8 mouse cellular contexts compared by ENCODE assay signal in genomic region chr13:117023346-117024050, GRCm38 (mm10). TPM values are rescaled to one million over a fixed set of nuclear protein-coding genes. Genes with fewer than 3 reads are reported as not detected.
DNase-seq lines count a peak whose midpoint lies in the region; ATAC-seq lines count a peak whose summit lies in the region.

No protein-coding gene starts in this region.

- 12% methylated on average over 12 of the region's 12 CpGs for WGBS in lung, embryonic 16.5 days
- WGBS in embryonic facial prominence, embryonic 13.5 days: 5% methylated on average over 12 of the region's 12 CpGs
- WGBS in intestine, embryonic 14.5 days: 17% methylated on average over 12 of the region's 12 CpGs
- 7% methylated on average over 12 of the region's 12 CpGs for WGBS in neural tube, embryonic 12.5 days

- no peak for ATAC-seq in lung, embryonic 16.5 days (ENCODE audit: low read depth)
- no peak for ATAC-seq in embryonic facial prominence, embryonic 13.5 days (ENCODE audit: insufficient number of reproducible peaks, insufficient read depth, low FRiP score, low TSS enrichment, low read depth)
- ATAC-seq in intestine, embryonic 14.5 days (replicated peaks; ENCODE audit: low FRiP score, low TSS enrichment, low read depth): no peak
- no peak for ATAC-seq in neural tube, embryonic 12.5 days (ENCODE audit: low FRiP score, low read depth)

- no peaks in the 10 kb centered on the region for H3K36me3 ChIP-seq in lung, embryonic 16.5 days (ENCODE audit: control insufficient read depth, insufficient read depth, low read length)
- no peaks in the 10 kb centered on the region for H3K36me3 ChIP-seq in embryonic facial prominence, embryonic 13.5 days
- H3K36me3 ChIP-seq in intestine, embryonic 14.5 days (ENCODE audit: control insufficient read depth, insufficient read depth, low read length): no peaks in the 10 kb centered on the region
- H3K36me3 ChIP-seq in neural tube, embryonic 12.5 days: no peaks in the 10 kb centered on the region

- H3K27me3 ChIP-seq in lung, embryonic 16.5 days (ENCODE audit: control insufficient read depth, insufficient read depth, low read depth, low read length): no peaks in the 10 kb centered on the region
- no peaks in the 10 kb centered on the region for H3K27me3 ChIP-seq in embryonic facial prominence, embryonic 13.5 days
- H3K27me3 ChIP-seq in intestine, embryonic 14.5 days (replicated peaks; ENCODE audit: control insufficient read depth, insufficient read depth, low read length): 0 out of 2 replicates have a peak, but pooled peaks cover 3% of the 10 kb centered on the region
- no peaks in the 10 kb centered on the region for H3K27me3 ChIP-seq in neural tube, embryonic 12.5 days (replicated peaks)

- H3K27ac ChIP-seq in lung, embryonic 16.5 days (ENCODE audit: low read length): peak overlapping the region; percentile 83; the same call in 1 of the 2 replicates
- H3K27ac ChIP-seq in embryonic facial prominence, embryonic 13.5 days: peak overlapping the region; percentile 94; the same call in 1 of the 2 replicates
- 0 out of 2 replicates have a peak overlapping the region, but pooled peaks have one; percentile 86 for H3K27ac ChIP-seq in intestine, embryonic 14.5 days (ENCODE audit: low read depth)
- no peak overlapping the region for H3K27ac ChIP-seq in neural tube, embryonic 12.5 days

- H3K4me1 ChIP-seq in lung, embryonic 16.5 days (replicated peaks; ENCODE audit: control insufficient read depth, insufficient read depth, low read length): peaks cover 6% of the 10 kb centered on the region; the same call in 1 of the 2 replicates
- peaks cover 35% of the 10 kb centered on the region for H3K4me1 ChIP-seq in embryonic facial prominence, embryonic 13.5 days
- H3K4me1 ChIP-seq in intestine, embryonic 14.5 days (replicated peaks; ENCODE audit: control insufficient read depth, insufficient read depth, low read length): 0 out of 2 replicates have a peak, but pooled peaks cover 6% of the 10 kb centered on the region
- 0 out of 2 replicates have a peak, but pooled peaks cover 5% of the 10 kb centered on the region for H3K4me1 ChIP-seq in neural tube, embryonic 12.5 days

- peak overlapping the region; percentile 87 for H3K9ac ChIP-seq in lung, embryonic 16.5 days (ENCODE audit: low read length)
- H3K9ac ChIP-seq in embryonic facial prominence, embryonic 13.5 days: peak overlapping the region; percentile 94
- peak overlapping the region; percentile 82 for H3K9ac ChIP-seq in intestine, embryonic 14.5 days (ENCODE audit: low read length)
- peak overlapping the region; percentile 88 for H3K9ac ChIP-seq in neural tube, embryonic 12.5 days

- DNase-seq in lung, adult 18-20 months: no peak
- peak; percentile 59 for DNase-seq in intestine, embryonic 14.5 days (ENCODE audit: low spot score)
- DNase-seq in ovary, postnatal 14 days (ENCODE audit: low spot score): no peak
- no peak for DNase-seq in right cerebral cortex, postnatal 36 days (ENCODE audit: low spot score in 2 of 2)
- no peak for DNase-seq in left cerebral cortex, adult 9 months (ENCODE audit: low spot score in 2 of 2)

- H3K9me3 ChIP-seq in lung, embryonic 16.5 days (ENCODE audit: control insufficient read depth, low read length): no peaks in the 10 kb centered on the region
- no peaks in the 10 kb centered on the region for H3K9me3 ChIP-seq in embryonic facial prominence, embryonic 13.5 days
- H3K9me3 ChIP-seq in intestine, embryonic 14.5 days (ENCODE audit: control insufficient read depth, low read length): no peaks in the 10 kb centered on the region
- H3K9me3 ChIP-seq in neural tube, embryonic 12.5 days: no peaks in the 10 kb centered on the region

- H3K4me3 ChIP-seq in lung, embryonic 16.5 days (ENCODE audit: low read length): peak overlapping the region; percentile 82
- peak overlapping the region; percentile 87 for H3K4me3 ChIP-seq in embryonic facial prominence, embryonic 13.5 days
- peak overlapping the region; percentile 86 for H3K4me3 ChIP-seq in intestine, embryonic 14.5 days (ENCODE audit: low read depth, low read length)
- peak overlapping the region; percentile 77 for H3K4me3 ChIP-seq in neural tube, embryonic 12.5 days

- H3K4me2 ChIP-seq in lung, embryonic 16.5 days (ENCODE audit: low read depth, low read length): peak overlapping the region; percentile 96
- H3K4me2 ChIP-seq in embryonic facial prominence, embryonic 13.5 days: peak overlapping the region; percentile 77
- peak overlapping the region; percentile 82 for H3K4me2 ChIP-seq in intestine, embryonic 14.5 days (ENCODE audit: low read length)
- peak overlapping the region; percentile 73 for H3K4me2 ChIP-seq in neural tube, embryonic 12.5 days (replicated peaks)

RNA-seq across cellular contexts. Expression of gene Parp8, which starts 1.8 kb away (rescaled TPM):
- 9.6 and 10.1 TPM in 2 replicates for polyA plus RNA-seq in lung, embryonic 16.5 days (2015; fragmentation: Nextera tagmentation; extraction: Ambion mirVana)
- polyA plus RNA-seq in embryonic facial prominence, embryonic 13.5 days (2015; fragmentation: Nextera tagmentation; extraction: Ambion mirVana): 19.9 and 21.2 TPM in 2 replicates
- polyA plus RNA-seq in intestine, embryonic 14.5 days (2014; fragmentation: Nextera tagmentation; extraction: Ambion mirVana): 12.1 and 12.9 TPM in 2 replicates
- polyA plus RNA-seq in neural tube, embryonic 12.5 days (2016; fragmentation: Nextera tagmentation; extraction: Ambion mirVana): 17.3 and 19.5 TPM in 2 replicates
